Comparison of ENCODE assay signal across 12 mouse cellular contexts in genomic region chr6:61817716-61818115, GRCm38 (mm10).
"Had no signal": no experiment of that assay in that cellular context is flagged by ENCODE, and none has a peak within 500 bp of the region (broad histone marks: within the 10 kb centered on the region; RNA-seq: fewer than 3 reads in every experiment).

No protein-coding gene starts in this region.

- H3K4me2 ChIP-seq: kidney, embryonic 15.5 days; limb, embryonic 13.5 days; neural tube, embryonic 15.5 days had no signal

- H3K36me3 ChIP-seq: kidney, embryonic 15.5 days; limb, embryonic 13.5 days; neural tube, embryonic 15.5 days had no signal

- DNase-seq: kidney, adult 2 months; kidney, postnatal 36 days; left cerebral cortex, postnatal 4 days; lung, adult 18-20 months; midbrain, embryonic 14.5 days; right cerebral cortex, postnatal 14 days had no signal

- H3K4me1 ChIP-seq: kidney, embryonic 15.5 days; limb, embryonic 13.5 days; neural tube, embryonic 15.5 days had no signal

- H3K9ac ChIP-seq: kidney, embryonic 15.5 days; limb, embryonic 13.5 days; liver, embryonic 14.5 days; neural tube, embryonic 15.5 days had no signal

- H3K9me3 ChIP-seq: kidney, embryonic 15.5 days; limb, embryonic 13.5 days; neural tube, embryonic 15.5 days had no signal

- H3K27ac ChIP-seq: kidney, embryonic 15.5 days; limb, embryonic 13.5 days; liver, embryonic 14.5 days; neural tube, embryonic 15.5 days; stomach, postnatal 0 days had no signal

- H3K27me3 ChIP-seq: kidney, embryonic 15.5 days; limb, embryonic 13.5 days; neural tube, embryonic 15.5 days had no signal

- H3K4me3 ChIP-seq: kidney, embryonic 15.5 days; limb, embryonic 13.5 days; myocyte; neural tube, embryonic 15.5 days had no signal
